Mouse (Mus musculus): ENCODE results near the gene Mobp.

DNA sequence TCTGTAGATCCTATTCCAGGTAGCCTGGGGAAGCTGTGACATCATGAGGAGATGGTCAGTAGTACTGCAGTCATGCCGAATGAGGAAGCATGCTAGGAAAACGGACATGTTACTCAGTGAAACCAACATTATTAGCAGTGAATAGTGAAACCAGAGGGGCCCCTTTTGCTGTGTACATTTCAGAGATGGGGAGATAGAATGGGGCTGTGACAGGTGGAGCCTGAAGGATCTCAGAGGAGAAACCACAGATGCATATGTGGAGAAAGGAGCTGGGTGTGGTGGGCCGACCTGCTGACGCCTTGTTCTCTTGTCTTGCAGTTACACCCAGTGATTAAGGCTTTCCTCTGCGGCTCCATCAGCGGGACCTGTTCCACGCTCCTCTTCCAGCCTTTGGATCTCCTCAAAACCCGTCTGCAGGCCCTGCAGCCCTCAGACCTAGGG lies 33.3 kb upstream of the Mobp start:
- TF ChIP-seq CTCF (IDR thresholded peaks at IDR 0.05; ENCODE audit: low read depth, low read length): no peak
- TF ChIP-seq POLR2A (IDR thresholded peaks at IDR 0.05; ENCODE audit: borderline replicate concordance, low read depth, low read length): no peak

All from bone marrow macrophage, adult 2 months (primary cell).